Mouse (Mus musculus) adrenal gland (tissue): ENCODE data around the gene Fbxl2.

Source experiments
- intact Hi-C: fragments of 180-260 bp; cut with DNase I; formaldehyde crosslinking; loops from one replicate; pipeline ENCODE4 v1.15.1; 2025

Gene Fbxl2

DNA sequence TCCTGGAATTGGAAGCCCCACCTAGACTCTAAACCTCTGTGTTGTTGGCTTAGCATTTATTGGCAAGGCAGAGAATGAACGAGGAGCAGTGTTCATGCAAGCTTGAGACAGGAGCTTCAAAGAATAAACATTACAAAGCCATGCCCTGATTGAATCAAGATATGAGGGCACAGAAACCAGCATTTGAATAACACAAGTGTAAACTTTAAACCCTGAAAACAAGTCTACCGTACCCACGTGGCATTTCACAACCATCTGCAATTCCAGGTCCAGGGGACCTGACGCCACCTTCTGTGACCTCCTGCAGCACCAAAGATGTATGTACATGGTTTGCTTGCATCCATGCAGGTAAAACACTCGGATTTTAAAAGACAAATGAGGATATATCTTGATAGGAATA lies 123.3 kb downstream of the Fbxl2 start:
- intact Hi-C loops, result no loop called here

DNA sequence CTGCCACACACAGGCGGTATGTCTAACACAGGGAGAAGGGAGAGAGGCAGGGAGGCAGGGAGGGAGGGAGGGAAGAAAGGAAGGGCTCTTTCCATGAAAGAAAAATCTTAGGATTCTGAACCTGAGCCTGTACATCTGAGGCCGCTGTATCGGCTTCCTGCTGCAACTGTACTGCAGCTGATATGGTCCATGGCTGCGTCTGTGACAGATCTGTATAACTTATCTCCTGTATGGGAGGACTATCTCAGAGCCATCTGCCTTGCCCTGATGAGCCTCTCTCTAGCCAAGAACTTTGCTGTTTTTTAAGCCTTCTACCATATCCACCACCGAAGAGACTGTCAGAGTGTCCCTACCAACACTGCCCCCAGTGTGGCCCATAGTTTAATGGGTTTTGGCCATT lies 130.2 kb downstream of the Fbxl2 start:
- intact Hi-C loops, result no loop called here
